Mouse (Mus musculus): ENCODE measurements around the gene Galr3. TPM values are rescaled to one million over a fixed set of nuclear protein-coding genes. Genes with fewer than 3 reads are reported as not detected.

Galr3 gene
- polyA plus RNA-seq, 1 experiment from 2014 or later, result not detected

GRCm38 (mm10) chr15:79067631-79068030, 25.9 kb downstream of the Galr3 start:
- H3K27me3 ChIP-seq (ENCODE audit: control insufficient read depth, insufficient read depth, low read length), result no peaks in the 10 kb centered on the region
- DNase-seq (ENCODE audit: low spot score) (no peak), ATAC-seq (ENCODE audit: insufficient read depth, low FRiP score, low TSS enrichment) (no peak)
- H3K27ac ChIP-seq (ENCODE audit: low read depth, low read length), result no peak overlapping the region
- H3K4me1 ChIP-seq (ENCODE audit: control insufficient read depth, insufficient read depth, low read length), result no peaks in the 10 kb centered on the region
- whole genome bisulfite sequencing, result 89% methylated on average over 3 of the region's 3 CpGs
- H3K4me2 ChIP-seq (ENCODE audit: low read depth), result no peak overlapping the region
- no peaks in the 10 kb centered on the region for H3K36me3 ChIP-seq (ENCODE audit: control insufficient read depth, insufficient read depth, low read length)
- no peak overlapping the region for H3K4me3 ChIP-seq (ENCODE audit: low read depth, low read length)
- no peak overlapping the region for H3K9ac ChIP-seq (ENCODE audit: low read length)
- no peaks in the 10 kb centered on the region for H3K9me3 ChIP-seq (ENCODE audit: control insufficient read depth, low read length)

GRCm38 (mm10) chr15:79068416-79068815, 26.7 kb downstream of the Galr3 start:
- no peaks in the 10 kb centered on the region for H3K9me3 ChIP-seq (ENCODE audit: control insufficient read depth, low read length)
- no peaks in the 10 kb centered on the region for H3K27me3 ChIP-seq (ENCODE audit: control insufficient read depth, insufficient read depth, low read length)
- H3K36me3 ChIP-seq (ENCODE audit: control insufficient read depth, insufficient read depth, low read length), result no peaks in the 10 kb centered on the region
- DNase-seq (ENCODE audit: low spot score) (no peak), ATAC-seq (ENCODE audit: insufficient read depth, low FRiP score, low TSS enrichment) (no peak)
- H3K9ac ChIP-seq (ENCODE audit: low read length), result no peak overlapping the region
- H3K4me3 ChIP-seq (ENCODE audit: low read depth, low read length), result no peak overlapping the region
- no peaks in the 10 kb centered on the region for H3K4me1 ChIP-seq (ENCODE audit: control insufficient read depth, insufficient read depth, low read length)
- no peak overlapping the region for H3K27ac ChIP-seq (ENCODE audit: low read depth, low read length)
- 89% methylated on average over 3 of the region's 3 CpGs for WGBS
- H3K4me2 ChIP-seq (ENCODE audit: low read depth), result no peak overlapping the region

- no peaks in the 10 kb centered on the region for H3K27me3 ChIP-seq (ENCODE audit: control insufficient read depth, insufficient read depth, low read length)
- no peak overlapping the region for H3K4me2 ChIP-seq (ENCODE audit: low read depth)
- no peak overlapping the region for H3K4me3 ChIP-seq (ENCODE audit: low read depth, low read length)
- ATAC-seq (ENCODE audit: insufficient read depth, low FRiP score, low TSS enrichment), result no peak
- H3K4me1 ChIP-seq (ENCODE audit: control insufficient read depth, insufficient read depth, low read length), result peaks cover 11% of the 10 kb centered on the region
- H3K27ac ChIP-seq (ENCODE audit: low read depth, low read length), result no peak overlapping the region
- DNase-seq (ENCODE audit: low spot score), result peak; percentile 35
- WGBS, result 63% methylated on average over 5 of the region's 5 CpGs
- H3K9me3 ChIP-seq (ENCODE audit: control insufficient read depth, low read length), result no peaks in the 10 kb centered on the region
- no peaks in the 10 kb centered on the region for H3K36me3 ChIP-seq (ENCODE audit: control insufficient read depth, insufficient read depth, low read length)
- H3K9ac ChIP-seq (ENCODE audit: low read length), result no peak overlapping the region
Measured at GRCm38 (mm10) chr15:79071117-79072039, 29.7 kb downstream of the Galr3 start.

GRCm38 (mm10) chr15:79073752-79074151, 32.1 kb downstream of the Galr3 start:
- Histone ChIP-seq H3K4me1 (ENCODE audit: control insufficient read depth, insufficient read depth, low read length) (peaks cover 14% of the 10 kb centered on the region), H3K9me3 (ENCODE audit: control insufficient read depth, low read length) (no peaks in the 10 kb centered on the region), H3K4me3 (ENCODE audit: low read depth, low read length) (no peak overlapping the region), H3K9ac (ENCODE audit: low read length) (no peak overlapping the region), H3K27me3 (ENCODE audit: control insufficient read depth, insufficient read depth, low read length) (no peaks in the 10 kb centered on the region), H3K4me2 (ENCODE audit: low read depth) (no peak overlapping the region), H3K27ac (ENCODE audit: low read depth, low read length) (no peak overlapping the region), H3K36me3 (ENCODE audit: control insufficient read depth, insufficient read depth, low read length) (peaks cover 13% of the 10 kb centered on the region)
- ATAC-seq (ENCODE audit: insufficient read depth, low FRiP score, low TSS enrichment) (no peak), DNase-seq (ENCODE audit: low spot score) (no peak)

GRCm38 (mm10) chr15:79074446-79074845, 32.8 kb downstream of the Galr3 start:
- no peaks in the 10 kb centered on the region for H3K27me3 ChIP-seq (ENCODE audit: control insufficient read depth, insufficient read depth, low read length)
- H3K4me2 ChIP-seq (ENCODE audit: low read depth), result peak overlapping the region; percentile 80
- ATAC-seq (ENCODE audit: insufficient read depth, low FRiP score, low TSS enrichment) (no peak), DNase-seq (ENCODE audit: low spot score) (no peak)
- H3K36me3 ChIP-seq (ENCODE audit: control insufficient read depth, insufficient read depth, low read length), result peaks cover 13% of the 10 kb centered on the region
- H3K4me3 ChIP-seq (ENCODE audit: low read depth, low read length), result peak overlapping the region; percentile 84
- H3K9ac ChIP-seq (ENCODE audit: low read length), result no peak overlapping the region; the same call in 1 of the 2 replicates
- no peaks in the 10 kb centered on the region for H3K9me3 ChIP-seq (ENCODE audit: control insufficient read depth, low read length)
- WGBS, result 33% methylated on average over 10 of the region's 10 CpGs
- peaks cover 14% of the 10 kb centered on the region for H3K4me1 ChIP-seq (ENCODE audit: control insufficient read depth, insufficient read depth, low read length)
- H3K27ac ChIP-seq (ENCODE audit: low read depth, low read length), result no peak overlapping the region

GRCm38 (mm10) chr15:79074913-79075532, 33.3 kb downstream of the Galr3 start, which contains the start of gene Eif3l:
Gene Eif3l, plus strand, starts transcription at chr15:79075179.
- under 1% methylated on average over 49 of the region's 49 CpGs for WGBS
- Histone ChIP-seq H3K4me1 (ENCODE audit: control insufficient read depth, insufficient read depth, low read length) (peaks cover 14% of the 10 kb centered on the region), H3K9ac (ENCODE audit: low read length) (peak within 1 kb of the TSS; percentile 63), H3K27me3 (ENCODE audit: control insufficient read depth, insufficient read depth, low read length) (no peaks in the 10 kb centered on the region), H3K4me3 (ENCODE audit: low read depth, low read length) (peak within 1 kb of the TSS; percentile 84), H3K27ac (ENCODE audit: low read depth, low read length) (0 out of 2 replicates have a peak within 1 kb of the TSS, but pooled peaks have one; percentile 23), H3K4me2 (ENCODE audit: low read depth) (peak within 1 kb of the TSS; percentile 80), H3K9me3 (ENCODE audit: control insufficient read depth, low read length) (no peaks in the 10 kb centered on the region), H3K36me3 (ENCODE audit: control insufficient read depth, insufficient read depth, low read length) (peaks cover 13% of the 10 kb centered on the region)
- DNase-seq (ENCODE audit: low spot score) (peak; percentile 90), ATAC-seq (ENCODE audit: insufficient read depth, low FRiP score, low TSS enrichment) (peak; percentile 69; the same call in 1 of the 2 replicates)

- H3K9me3 ChIP-seq (ENCODE audit: control insufficient read depth, low read length), result no peaks in the 10 kb centered on the region
- H3K4me3 ChIP-seq (ENCODE audit: low read depth, low read length), result peak overlapping the region; percentile 84
- ATAC-seq (ENCODE audit: insufficient read depth, low FRiP score, low TSS enrichment) (no peak), DNase-seq (ENCODE audit: low spot score) (no peak)
- peak overlapping the region; percentile 80 for H3K4me2 ChIP-seq (ENCODE audit: low read depth)
- H3K36me3 ChIP-seq (ENCODE audit: control insufficient read depth, insufficient read depth, low read length), result peaks cover 15% of the 10 kb centered on the region
- 41% methylated on average over 15 of the region's 15 CpGs for WGBS
- peaks cover 14% of the 10 kb centered on the region for H3K4me1 ChIP-seq (ENCODE audit: control insufficient read depth, insufficient read depth, low read length)
- H3K27ac ChIP-seq (ENCODE audit: low read depth, low read length), result no peak overlapping the region
- peak overlapping the region; percentile 63 for H3K9ac ChIP-seq (ENCODE audit: low read length)
- no peaks in the 10 kb centered on the region for H3K27me3 ChIP-seq (ENCODE audit: control insufficient read depth, insufficient read depth, low read length)
Measured at GRCm38 (mm10) chr15:79075658-79076365, 34.1 kb downstream of the Galr3 start.

GRCm38 (mm10) chr15:79079567-79079966, 37.9 kb downstream of the Galr3 start:
- H3K9ac ChIP-seq (ENCODE audit: low read length), result no peak overlapping the region
- no peak overlapping the region for H3K4me3 ChIP-seq (ENCODE audit: low read depth, low read length)
- 95% methylated on average over 7 of the region's 7 CpGs for WGBS
- H3K27me3 ChIP-seq (ENCODE audit: control insufficient read depth, insufficient read depth, low read length), result no peaks in the 10 kb centered on the region
- H3K27ac ChIP-seq (ENCODE audit: low read depth, low read length), result no peak overlapping the region
- no peak overlapping the region for H3K4me2 ChIP-seq (ENCODE audit: low read depth)
- H3K36me3 ChIP-seq (ENCODE audit: control insufficient read depth, insufficient read depth, low read length), result peaks cover 45% of the 10 kb centered on the region
- peaks cover 10% of the 10 kb centered on the region for H3K4me1 ChIP-seq (ENCODE audit: control insufficient read depth, insufficient read depth, low read length)
- no peak for DNase-seq (ENCODE audit: low spot score)
- H3K9me3 ChIP-seq (ENCODE audit: control insufficient read depth, low read length), result no peaks in the 10 kb centered on the region
- no peak for ATAC-seq (ENCODE audit: insufficient read depth, low FRiP score, low TSS enrichment)
